Mouse (Mus musculus) CD4-positive, CD25-positive, alpha-beta regulatory T cell, adult 2 months (primary cell): Measurements from ENCODE around the gene Frmd7.

Source experiments
- DNase-seq: peaks from one replicate; pipeline ENCODE4 v3.0.0-alpha.2; 2012; ENCODE audit warnings: low read depth, low spot score

Gene Frmd7

DNA sequence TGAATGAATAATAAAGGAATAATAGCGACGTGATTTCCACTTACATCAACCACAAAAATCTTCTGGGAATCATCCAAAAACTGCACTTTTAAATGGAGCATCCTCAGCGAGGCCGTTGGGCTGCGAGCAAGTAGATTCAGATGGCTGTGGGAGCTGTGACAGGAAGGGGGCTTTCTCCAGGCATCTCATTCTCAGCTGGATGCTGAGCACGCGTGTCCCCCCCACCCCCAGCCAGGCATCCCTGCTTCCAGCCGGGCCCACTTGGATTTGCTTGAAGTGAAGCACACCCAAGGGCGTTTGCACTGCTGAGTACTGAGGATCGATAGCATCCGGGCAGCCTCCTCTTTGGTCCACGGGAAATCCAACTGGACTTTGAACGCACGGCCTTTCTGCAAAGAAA is at the start of gene Frmd7:
Gene Frmd7, minus strand, starts transcription at position 101 of the 400 bp plus-strand sequence.
- DNase-seq: no peak

- no peak for DNase-seq
Observed at GRCm38 (mm10) chrX:50991324-50991723, 48.8 kb upstream of the Frmd7 start.

GRCm38 (mm10) chrX:50989940-50990339 is 47.4 kb upstream of the Frmd7 start:
- DNase-seq: no peak

DNA sequence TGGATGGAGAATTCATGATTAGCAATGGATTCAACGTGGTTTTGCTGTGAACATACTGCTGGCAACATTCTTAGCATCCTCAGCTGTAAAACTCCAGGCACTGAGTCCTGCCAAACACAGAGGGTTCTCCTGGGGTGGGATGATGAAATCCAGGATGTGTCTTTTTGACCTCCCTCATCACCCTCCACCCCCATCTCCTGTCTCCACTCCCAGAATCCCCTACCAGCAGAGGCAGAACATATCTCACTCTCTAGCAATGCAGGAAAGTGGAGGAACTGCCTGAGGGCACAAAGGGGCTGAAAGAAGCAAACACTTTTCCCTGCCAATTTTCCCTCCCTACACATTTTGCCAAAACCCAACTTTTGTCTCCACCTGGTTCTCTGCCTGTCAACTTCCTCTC is 46.1 kb upstream of the Frmd7 start:
- no peak for DNase-seq

DNA sequence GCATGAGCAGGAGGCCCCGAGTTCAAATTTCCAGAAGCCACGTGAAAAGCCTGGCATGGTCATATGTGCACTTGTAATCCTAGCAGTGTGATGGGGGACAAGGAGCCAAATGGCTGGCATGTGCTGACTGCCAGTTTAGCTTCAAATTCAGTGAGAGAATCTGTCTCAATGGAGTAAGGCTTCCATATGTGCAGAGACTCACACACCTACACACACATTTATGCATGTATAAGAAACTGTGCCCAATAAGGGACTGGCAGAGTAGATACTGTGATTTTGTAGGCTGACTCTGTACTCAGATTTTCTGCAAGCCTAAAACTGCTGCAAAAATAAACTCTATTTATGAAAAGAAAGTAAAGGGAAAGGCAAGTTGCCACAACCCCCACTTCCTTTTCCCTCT is 35.9 kb upstream of the Frmd7 start:
- no peak for DNase-seq

DNA sequence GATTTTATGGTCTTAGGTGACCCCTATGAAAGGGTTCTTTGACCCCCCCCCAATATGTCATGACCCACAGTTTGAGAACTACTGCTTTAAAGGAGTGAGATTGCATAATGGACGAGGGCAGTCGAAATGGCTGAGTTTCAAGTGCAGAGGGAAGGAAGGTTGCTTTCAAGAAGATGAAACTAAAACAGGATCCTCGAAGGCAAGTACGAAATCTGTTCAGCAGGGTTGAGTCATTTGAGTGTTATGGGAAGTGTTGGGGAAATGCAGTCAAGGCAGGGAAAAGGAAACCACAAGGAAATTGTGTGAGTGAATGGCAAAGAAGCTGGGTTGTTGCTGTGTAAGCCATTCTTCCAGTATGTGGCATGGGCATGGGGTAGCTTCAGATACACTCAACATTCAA is 29.6 kb upstream of the Frmd7 start:
- DNase-seq: no peak

GRCm38 (mm10) chrX:50969907-50970306 is 27.4 kb upstream of the Frmd7 start:
- no peak for DNase-seq

DNA sequence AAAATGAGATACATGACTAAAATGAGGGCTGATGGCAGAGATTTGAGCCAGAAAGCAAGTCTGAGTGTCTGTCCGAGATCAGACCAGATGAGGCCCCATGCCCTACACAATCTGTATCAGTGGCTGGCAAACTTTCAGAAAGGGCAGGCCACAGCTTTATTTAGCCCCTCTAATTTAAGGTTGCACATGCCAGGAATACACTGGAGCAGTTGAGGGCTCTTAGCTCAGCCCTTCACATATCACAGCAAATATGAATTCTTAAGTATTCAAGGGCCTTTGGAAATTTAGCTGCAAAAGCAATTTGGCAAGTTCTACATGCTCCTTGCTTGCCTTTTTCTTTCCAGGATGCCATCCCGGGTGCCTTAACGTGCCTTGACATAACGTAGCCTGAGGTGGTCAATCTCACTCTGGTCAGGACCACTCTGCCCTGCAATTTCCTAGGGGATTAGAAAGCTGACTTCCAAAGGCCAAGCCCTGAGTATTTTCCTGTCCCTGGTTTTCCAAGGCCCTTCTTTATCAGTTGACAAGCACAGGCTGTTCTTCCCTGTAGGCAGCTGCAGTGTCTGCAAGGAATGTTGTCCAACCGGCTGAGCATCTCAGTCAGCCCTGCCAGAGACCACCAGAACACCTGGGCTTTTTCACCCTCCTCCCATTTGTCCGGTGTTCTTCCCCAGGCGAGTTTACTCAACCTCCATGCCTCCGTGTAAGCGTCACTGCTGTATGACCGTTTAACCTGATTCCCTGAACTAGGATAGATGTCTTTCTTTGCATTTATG is 25.8 kb upstream of the Frmd7 start:
- DNase-seq: no peak

GRCm38 (mm10) chrX:50965157-50965556 is 22.6 kb upstream of the Frmd7 start:
- DNase-seq: no peak

GRCm38 (mm10) chrX:50962955-50963354 is 20.4 kb upstream of the Frmd7 start:
- no peak for DNase-seq

GRCm38 (mm10) chrX:50948633-50949032 is 6.1 kb upstream of the Frmd7 start:
- DNase-seq: no peak

GRCm38 (mm10) chrX:50948116-50948515 is 5.6 kb upstream of the Frmd7 start:
- no peak for DNase-seq

GRCm38 (mm10) chrX:50937117-50937516 is 5.4 kb downstream of the Frmd7 start:
- no peak for DNase-seq

DNA sequence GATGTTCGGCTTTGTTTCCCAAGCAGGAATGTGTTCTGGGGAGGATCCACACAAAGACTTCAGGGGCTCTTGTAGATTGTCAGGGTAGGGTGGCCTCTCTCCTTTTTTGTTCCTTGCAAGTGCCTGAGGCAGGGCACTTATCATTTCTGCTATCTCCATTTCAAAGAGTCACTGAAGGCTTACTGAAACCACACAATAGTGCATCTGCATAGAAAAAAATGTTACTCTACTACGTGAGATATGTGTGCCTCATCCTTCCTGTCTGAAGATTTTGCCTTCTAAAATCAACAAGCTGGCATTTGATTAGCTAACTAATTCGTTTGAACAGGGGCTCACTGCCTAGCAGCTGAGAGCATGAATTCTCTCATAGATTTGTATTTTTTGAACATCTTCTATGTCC is 12.2 kb downstream of the Frmd7 start:
- peak; percentile 54 for DNase-seq

- DNase-seq: no peak
Observed at GRCm38 (mm10) chrX:50926893-50927545, 15.5 kb downstream of the Frmd7 start.

- peak; percentile 30 for DNase-seq
Observed at GRCm38 (mm10) chrX:50924629-50925364, 17.7 kb downstream of the Frmd7 start.

- DNase-seq: no peak
Observed at GRCm38 (mm10) chrX:50918754-50919153, 23.8 kb downstream of the Frmd7 start.

- no peak for DNase-seq
Observed at GRCm38 (mm10) chrX:50917389-50917788, 25.1 kb downstream of the Frmd7 start.

GRCm38 (mm10) chrX:50909915-50910314 is 32.6 kb downstream of the Frmd7 start:
- no peak for DNase-seq

DNA sequence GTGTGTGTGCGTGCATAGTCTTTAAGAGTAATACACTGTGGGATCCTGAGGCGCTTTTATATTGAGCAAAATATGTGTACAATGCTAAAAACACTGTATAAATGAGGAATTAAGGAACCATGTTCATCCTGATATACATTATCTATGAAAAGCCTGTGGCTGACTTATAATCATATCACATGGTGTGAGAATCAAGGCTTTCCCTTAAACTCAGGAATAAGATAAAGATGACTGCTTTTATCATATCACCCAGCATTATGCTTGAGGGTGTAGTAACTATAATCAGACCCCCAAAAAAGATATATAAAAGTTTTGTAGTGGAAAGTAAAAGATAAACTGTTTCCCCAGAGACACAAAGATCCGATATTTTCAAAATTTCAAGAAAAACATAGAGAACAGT is 39.0 kb downstream of the Frmd7 start:
- DNase-seq: no peak

GRCm38 (mm10) chrX:50887999-50888398 is 54.5 kb downstream of the Frmd7 start:
- DNase-seq: peak; percentile 1

- peak; percentile 62 for DNase-seq
Observed at GRCm38 (mm10) chrX:50874246-50875002, 68.1 kb downstream of the Frmd7 start.
